Mouse (Mus musculus): ENCODE measurements at regions not wholly inside any gene's neighbourhood (a gene's known extent, or its start where the extent isn't known, plus 50 kb on each side); places are given as distances from the start of the nearest gene placed in this dataset.

GRCm38 (mm10) chr12:68829404-68829803, 329.6 kb downstream of the Rps29 start:
- H3K36me3 ChIP-seq (ENCODE audit: control insufficient read depth, insufficient read depth, low read length, poor library complexity, severe bottlenecking) = no peaks in the 10 kb centered on the region
- DNase-seq (ENCODE audit: low read depth, low spot score) = no peak
- no peaks in the 10 kb centered on the region for H3K9me3 ChIP-seq (ENCODE audit: control insufficient read depth, insufficient read depth, low read depth, low read length)
- no peaks in the 10 kb centered on the region for H3K4me1 ChIP-seq (ENCODE audit: control insufficient read depth in 2 of 2, insufficient read depth in 2 of 2, low read length in 2 of 2, poor library complexity in 1 of 2)
- no peak overlapping the region for H3K27ac ChIP-seq (ENCODE audit: insufficient read depth, low read depth, low read length, poor library complexity, severe bottlenecking)
- no peak overlapping the region for H3K4me3 ChIP-seq (ENCODE audit: insufficient read depth in 1 of 2, low read depth in 1 of 2, low read length in 2 of 2, poor library complexity in 1 of 2, severe bottlenecking in 1 of 2)
- in situ Hi-C loops (cut with MboI; ENCODE audit: low sequenced_read_pairs in 2 of 2, unreplicated experiment in 2 of 2) = no loop called here
- H3K9ac ChIP-seq (ENCODE audit: insufficient read depth, low read depth, low read length, poor library complexity, severe bottlenecking) = no peak overlapping the region
- TF ChIP-seq MAFK (IDR thresholded peaks at IDR 0.05; ENCODE audit: insufficient read depth, low read depth, low read length) (no peak), HCFC1 (IDR thresholded peaks at IDR 0.05; ENCODE audit: borderline replicate concordance, insufficient read depth, low read length) (no peak), CHD2 (IDR thresholded peaks at IDR 0.05; ENCODE audit: low read depth, low read length) (no peak), ZC3H11A (IDR thresholded peaks at IDR 0.05; ENCODE audit: borderline replicate concordance, low read depth, low read length) (no peak), ZNF384 (IDR thresholded peaks at IDR 0.05; ENCODE audit: low read depth, low read length) (no peak)

GRCm38 (mm10) chr12:68827549-68828249, 331.3 kb downstream of the Rps29 start:
- H3K9ac ChIP-seq (ENCODE audit: insufficient read depth, low read depth, low read length, poor library complexity, severe bottlenecking) = no peak overlapping the region
- in situ Hi-C loops (cut with MboI; ENCODE audit: low sequenced_read_pairs in 2 of 2, unreplicated experiment in 2 of 2) = no loop called here
- no peaks in the 10 kb centered on the region for H3K36me3 ChIP-seq (ENCODE audit: control insufficient read depth, insufficient read depth, low read length, poor library complexity, severe bottlenecking)
- H3K27ac ChIP-seq (ENCODE audit: insufficient read depth, low read depth, low read length, poor library complexity, severe bottlenecking) = no peak overlapping the region
- no peaks in the 10 kb centered on the region for H3K9me3 ChIP-seq (ENCODE audit: control insufficient read depth, insufficient read depth, low read depth, low read length)
- no peak for DNase-seq (ENCODE audit: low read depth, low spot score)
- H3K4me3 ChIP-seq (ENCODE audit: insufficient read depth in 1 of 2, low read depth in 1 of 2, low read length in 2 of 2, poor library complexity in 1 of 2, severe bottlenecking in 1 of 2) = no peak overlapping the region
- TF ChIP-seq CHD2 (IDR thresholded peaks at IDR 0.05; ENCODE audit: low read depth, low read length) (no peak), MAFK (IDR thresholded peaks at IDR 0.05; ENCODE audit: insufficient read depth, low read depth, low read length) (no peak)
- H3K4me1 ChIP-seq (ENCODE audit: control insufficient read depth in 2 of 2, insufficient read depth in 2 of 2, low read length in 2 of 2, poor library complexity in 1 of 2) = no peaks in the 10 kb centered on the region

DNA sequence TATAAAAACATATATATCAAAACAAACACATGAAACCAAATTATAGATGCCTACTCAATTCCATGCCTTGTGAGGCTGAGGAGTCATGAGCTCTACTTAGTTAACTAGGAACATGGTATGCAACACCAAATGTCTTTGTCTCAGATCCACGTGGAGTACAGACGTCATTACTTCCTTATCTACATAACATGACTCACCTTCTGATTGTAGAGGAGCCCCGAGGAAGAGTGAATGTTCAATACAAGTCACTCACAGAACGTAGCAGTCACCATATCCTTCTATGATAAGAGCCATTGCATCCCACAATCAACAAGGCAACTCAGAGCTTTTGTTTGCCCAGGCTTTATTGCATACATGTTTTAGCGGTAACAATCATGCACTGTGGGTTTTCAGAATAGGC, 364.6 kb downstream of the Rps29 start:
- Histone ChIP-seq H3K27ac (ENCODE audit: insufficient read depth, low read depth, low read length, poor library complexity, severe bottlenecking) (no peak overlapping the region), H3K36me3 (ENCODE audit: control insufficient read depth, insufficient read depth, low read length, poor library complexity, severe bottlenecking) (no peaks in the 10 kb centered on the region), H3K9ac (ENCODE audit: insufficient read depth, low read depth, low read length, poor library complexity, severe bottlenecking) (no peak overlapping the region), H3K9me3 (ENCODE audit: control insufficient read depth, insufficient read depth, low read depth, low read length) (no peaks in the 10 kb centered on the region), H3K4me3 (ENCODE audit: insufficient read depth in 1 of 2, low read depth in 1 of 2, low read length in 2 of 2, poor library complexity in 1 of 2, severe bottlenecking in 1 of 2) (no peak overlapping the region), H3K4me1 (ENCODE audit: control insufficient read depth in 2 of 2, insufficient read depth in 2 of 2, low read length in 2 of 2, poor library complexity in 1 of 2) (no peaks in the 10 kb centered on the region)
- in situ Hi-C loops (cut with MboI; ENCODE audit: low sequenced_read_pairs in 2 of 2, unreplicated experiment in 2 of 2) = no loop called here
- TF ChIP-seq ZNF384 (IDR thresholded peaks at IDR 0.05; ENCODE audit: low read depth, low read length) = no peak
- no peak for DNase-seq (ENCODE audit: low read depth, low spot score)

DNA sequence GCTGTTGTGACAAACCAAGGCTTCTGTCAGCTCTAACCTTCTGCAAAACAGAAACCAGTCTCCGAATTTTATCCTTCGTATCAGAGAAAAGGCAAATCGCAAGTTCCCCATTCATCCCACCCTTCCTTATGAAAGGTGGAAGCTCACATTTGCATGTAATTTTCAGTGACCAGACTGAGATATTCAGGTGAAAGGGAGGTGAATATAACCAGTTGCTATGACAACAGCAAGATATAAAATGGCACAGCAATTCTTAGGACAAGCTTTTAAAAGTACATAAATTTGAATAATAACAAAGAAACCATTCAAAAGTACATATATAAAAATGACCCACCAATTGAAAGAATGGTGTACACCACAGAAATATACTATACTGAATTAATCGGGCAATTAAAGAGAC, 375.4 kb downstream of the Rps29 start:
- in situ Hi-C loops (cut with MboI; ENCODE audit: low sequenced_read_pairs in 2 of 2, unreplicated experiment in 2 of 2) = no loop called here
- Histone ChIP-seq H3K9me3 (ENCODE audit: control insufficient read depth, insufficient read depth, low read depth, low read length) (no peaks in the 10 kb centered on the region), H3K27ac (ENCODE audit: insufficient read depth, low read depth, low read length, poor library complexity, severe bottlenecking) (no peak overlapping the region), H3K4me1 (ENCODE audit: control insufficient read depth in 2 of 2, insufficient read depth in 2 of 2, low read length in 2 of 2, poor library complexity in 1 of 2) (no peaks in the 10 kb centered on the region), H3K36me3 (ENCODE audit: control insufficient read depth, insufficient read depth, low read length, poor library complexity, severe bottlenecking) (no peaks in the 10 kb centered on the region), H3K4me3 (ENCODE audit: insufficient read depth in 1 of 2, low read depth in 1 of 2, low read length in 2 of 2, poor library complexity in 1 of 2, severe bottlenecking in 1 of 2) (no peak overlapping the region), H3K9ac (ENCODE audit: insufficient read depth, low read depth, low read length, poor library complexity, severe bottlenecking) (no peak overlapping the region)
- TF ChIP-seq ZNF384 (IDR thresholded peaks at IDR 0.05; ENCODE audit: low read depth, low read length) (no peak), CHD2 (IDR thresholded peaks at IDR 0.05; ENCODE audit: low read depth, low read length) (no peak), MAFK (IDR thresholded peaks at IDR 0.05; ENCODE audit: insufficient read depth, low read depth, low read length) (no peak), ZC3H11A (IDR thresholded peaks at IDR 0.05; ENCODE audit: borderline replicate concordance, low read depth, low read length) (no peak), HCFC1 (IDR thresholded peaks at IDR 0.05; ENCODE audit: borderline replicate concordance, insufficient read depth, low read length) (no peak)
- no peak for DNase-seq (ENCODE audit: low read depth, low spot score)

DNA sequence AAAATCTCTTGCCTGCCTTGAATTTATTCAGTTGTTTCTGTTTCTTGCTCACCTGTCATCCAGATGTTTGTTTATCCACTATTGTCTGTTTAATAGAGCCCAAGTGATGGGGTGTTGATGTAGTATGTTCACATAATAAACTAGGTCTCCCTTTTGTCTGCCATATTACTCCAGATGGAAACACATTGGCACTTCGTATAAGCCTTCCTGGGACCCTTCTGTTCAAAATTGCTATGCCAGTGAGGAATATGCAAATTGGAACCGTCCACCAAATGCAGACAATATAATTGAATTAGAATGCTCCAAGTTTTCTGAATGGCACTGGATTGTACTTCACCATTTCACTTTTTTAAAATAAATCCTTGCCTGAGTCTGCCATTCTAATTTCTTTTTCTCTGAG, 383.5 kb downstream of the Rps29 start:
- Histone ChIP-seq H3K9ac (ENCODE audit: insufficient read depth, low read depth, low read length, poor library complexity, severe bottlenecking) (no peak overlapping the region), H3K4me3 (ENCODE audit: insufficient read depth in 1 of 2, low read depth in 1 of 2, low read length in 2 of 2, poor library complexity in 1 of 2, severe bottlenecking in 1 of 2) (no peak overlapping the region), H3K9me3 (ENCODE audit: control insufficient read depth, insufficient read depth, low read depth, low read length) (no peaks in the 10 kb centered on the region), H3K4me1 (ENCODE audit: control insufficient read depth in 2 of 2, insufficient read depth in 2 of 2, low read length in 2 of 2, poor library complexity in 1 of 2) (no peaks in the 10 kb centered on the region), H3K36me3 (ENCODE audit: control insufficient read depth, insufficient read depth, low read length, poor library complexity, severe bottlenecking) (no peaks in the 10 kb centered on the region), H3K27ac (ENCODE audit: insufficient read depth, low read depth, low read length, poor library complexity, severe bottlenecking) (no peak overlapping the region)
- in situ Hi-C loops (cut with MboI; ENCODE audit: low sequenced_read_pairs in 2 of 2, unreplicated experiment in 2 of 2) = no loop called here
- DNase-seq (ENCODE audit: low read depth, low spot score) = no peak
- TF ChIP-seq HCFC1 (IDR thresholded peaks at IDR 0.05; ENCODE audit: borderline replicate concordance, insufficient read depth, low read length) = no peak
- no peak for TF ChIP-seq ZNF384 (IDR thresholded peaks at IDR 0.05; ENCODE audit: low read depth, low read length)
- no peak for TF ChIP-seq MAFK (IDR thresholded peaks at IDR 0.05; ENCODE audit: insufficient read depth, low read depth, low read length)
- TF ChIP-seq CHD2 (IDR thresholded peaks at IDR 0.05; ENCODE audit: low read depth, low read length) = no peak
- no peak for TF ChIP-seq ZC3H11A (IDR thresholded peaks at IDR 0.05; ENCODE audit: borderline replicate concordance, low read depth, low read length)
